In the genomic region with DNA sequence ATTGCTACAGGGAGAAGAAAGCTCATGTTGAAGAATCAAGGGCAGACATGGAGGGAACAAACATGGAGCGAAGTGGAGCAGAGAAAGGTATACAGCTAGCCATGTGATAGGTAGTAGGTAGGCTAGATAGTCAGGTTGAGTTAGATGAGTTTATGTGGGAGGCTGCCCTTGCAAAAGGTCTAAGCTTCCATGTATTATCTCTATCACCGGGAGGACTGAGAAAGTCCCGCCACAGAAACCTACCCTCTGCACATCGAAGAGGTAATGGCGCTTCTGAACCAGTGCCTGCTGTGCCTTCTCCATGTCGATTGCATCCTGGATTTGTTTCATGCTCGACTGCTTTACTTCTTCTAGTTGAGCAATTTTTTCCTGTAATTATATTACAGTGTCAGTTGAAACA, we compare ENCODE assay signal across 21 mouse cellular contexts. TPM values are rescaled to one million over a fixed set of nuclear protein-coding genes. Genes with fewer than 3 reads are reported as not detected.
DNase-seq lines count a peak whose midpoint lies in the region; ATAC-seq lines count a peak whose summit lies in the region.
"Had no signal": no experiment of that assay in that cellular context is flagged by ENCODE, and none has a peak within 500 bp of the region (broad histone marks: within the 10 kb centered on the region; RNA-seq: fewer than 3 reads in every experiment).

No protein-coding gene starts in this region.

- peaks cover 100% of the 10 kb centered on the region for H3K36me3 ChIP-seq in heart, embryonic 10.5 days
- H3K36me3 ChIP-seq in heart, embryonic 12.5 days, result peaks cover 66% of the 10 kb centered on the region
- H3K36me3 ChIP-seq in midbrain, embryonic 11.5 days (ENCODE audit: control insufficient read depth, insufficient read depth, low read length), result peaks cover 23% of the 10 kb centered on the region
- peaks cover 81% of the 10 kb centered on the region for H3K36me3 ChIP-seq in midbrain, embryonic 14.5 days (ENCODE audit: control insufficient read depth, insufficient read depth, low read length)

- no peak overlapping the region for H3K27ac ChIP-seq in heart, embryonic 10.5 days
- no peak overlapping the region for H3K27ac ChIP-seq in heart, embryonic 12.5 days (ENCODE audit: poor library complexity, severe bottlenecking)
- no peak overlapping the region for H3K27ac ChIP-seq in midbrain, embryonic 11.5 days (ENCODE audit: low read depth, low read length)
- H3K27ac ChIP-seq in midbrain, embryonic 14.5 days (replicated peaks; ENCODE audit: low read depth, low read length), result no peak overlapping the region

- no peak overlapping the region for H3K4me3 ChIP-seq in heart, embryonic 10.5 days
- H3K4me3 ChIP-seq in heart, embryonic 12.5 days, result no peak overlapping the region
- H3K4me3 ChIP-seq in midbrain, embryonic 11.5 days (ENCODE audit: low read depth, low read length), result no peak overlapping the region
- no peak overlapping the region for H3K4me3 ChIP-seq in midbrain, embryonic 14.5 days (replicated peaks; ENCODE audit: low read depth, low read length)

- no peak for ATAC-seq in heart, embryonic 12.5 days (ENCODE audit: insufficient number of reproducible peaks, low FRiP score)
- ATAC-seq in midbrain, embryonic 11.5 days (ENCODE audit: low FRiP score), result no peak
- no peak for ATAC-seq in midbrain, embryonic 14.5 days (ENCODE audit: low FRiP score, low TSS enrichment)
- ATAC-seq: activated CD4-positive, CD25-positive, alpha-beta regulatory T cell, adult 4 months; CD4-positive, CD25-positive, alpha-beta regulatory T cell, adult 4 months; Patski had no signal

- WGBS in heart, embryonic 10.5 days, result 94% methylated on average over 7 of the region's 7 CpGs
- 94% methylated on average over 7 of the region's 7 CpGs for WGBS in heart, embryonic 12.5 days
- WGBS in midbrain, embryonic 11.5 days, result 97% methylated on average over 7 of the region's 7 CpGs
- WGBS in midbrain, embryonic 14.5 days, result 92% methylated on average over 7 of the region's 7 CpGs

- H3K4me1 ChIP-seq in heart, embryonic 10.5 days, result no peaks in the 10 kb centered on the region
- no peaks in the 10 kb centered on the region for H3K4me1 ChIP-seq in heart, embryonic 12.5 days (replicated peaks)
- H3K4me1 ChIP-seq in midbrain, embryonic 11.5 days (ENCODE audit: control insufficient read depth, insufficient read depth, low read length), result no peaks in the 10 kb centered on the region
- H3K4me1 ChIP-seq in midbrain, embryonic 14.5 days (ENCODE audit: control insufficient read depth, insufficient read depth, low read length), result no peaks in the 10 kb centered on the region

- no peaks in the 10 kb centered on the region for H3K27me3 ChIP-seq in heart, embryonic 10.5 days (ENCODE audit: insufficient read depth, poor library complexity, severe bottlenecking)
- H3K27me3 ChIP-seq in heart, embryonic 12.5 days (replicated peaks), result no peaks in the 10 kb centered on the region
- H3K27me3 ChIP-seq in midbrain, embryonic 11.5 days (ENCODE audit: control insufficient read depth, insufficient read depth, low read length), result no peaks in the 10 kb centered on the region
- no peaks in the 10 kb centered on the region for H3K27me3 ChIP-seq in midbrain, embryonic 14.5 days (ENCODE audit: control insufficient read depth, insufficient read depth, low read length)
- H3K27me3 ChIP-seq: CH12.LX, Patski had no signal

- DNase-seq in heart, adult 11 months, result peak; percentile 70
- DNase-seq in heart, postnatal 14 days, result no peak
- DNase-seq in heart, embryonic 10.5 days (ENCODE audit: low spot score), result peak; percentile 69
- DNase-seq in midbrain, embryonic 11.5 days (ENCODE audit: low spot score, missing footprints), result peak; percentile 65
- DNase-seq in midbrain, embryonic 14.5 days, result no peak
- DNase-seq: adrenal gland, adult 2 months; adrenal gland, adult 8-10 months; adrenal gland, postnatal 10 days; adrenal gland, postnatal 14 days; adrenal gland, postnatal 25 days; adrenal gland, postnatal 36 days; B cell, adult 2 months; cerebellum, adult 11 months; cerebellum, adult 11-12 months; cerebellum, adult 18-20 months had no signal

- intact Hi-C loops in heart, postnatal 14 days (cut with DNase I), result no loop called here

- H3K9ac ChIP-seq in heart, embryonic 12.5 days, result no peak overlapping the region
- no peak overlapping the region for H3K9ac ChIP-seq in midbrain, embryonic 11.5 days (ENCODE audit: low read length)
- H3K9ac ChIP-seq in midbrain, embryonic 14.5 days (replicated peaks; ENCODE audit: low read length), result no peak overlapping the region

- no peaks in the 10 kb centered on the region for H3K9me3 ChIP-seq in heart, embryonic 10.5 days
- H3K9me3 ChIP-seq in heart, embryonic 12.5 days (replicated peaks), result no peaks in the 10 kb centered on the region
- no peaks in the 10 kb centered on the region for H3K9me3 ChIP-seq in midbrain, embryonic 11.5 days (ENCODE audit: control insufficient read depth, low read length)
- no peaks in the 10 kb centered on the region for H3K9me3 ChIP-seq in midbrain, embryonic 14.5 days (ENCODE audit: control insufficient read depth, low read length)
- H3K9me3 ChIP-seq: G1E had no signal

- H3K4me2 ChIP-seq in heart, embryonic 12.5 days, result no peak overlapping the region
- H3K4me2 ChIP-seq in midbrain, embryonic 11.5 days, result no peak overlapping the region
- no peak overlapping the region for H3K4me2 ChIP-seq in midbrain, embryonic 14.5 days (ENCODE audit: low read length)

RNA-seq across cellular contexts. Expression of gene Wdr77, which starts 7.8 kb away (rescaled TPM):
- total RNA-seq in heart, postnatal 14 days (2021), result 10 to 100 TPM; 38.9 to 47.3 TPM
- 124 and 146 TPM in 2 replicates for polyA plus RNA-seq in heart, embryonic 10.5 days (2016; fragmentation: Nextera tagmentation; extraction: Ambion mirVana)
- polyA plus RNA-seq in heart, embryonic 12.5 days (2016; fragmentation: Nextera tagmentation; extraction: Ambion mirVana), result 89.4 and 89.9 TPM in 2 replicates
- polyA plus RNA-seq in midbrain, embryonic 11.5 days (2014; fragmentation: Nextera tagmentation; extraction: Ambion mirVana), result 132 and 136 TPM in 2 replicates
- 86.4 and 94.8 TPM in 2 replicates for polyA plus RNA-seq in midbrain, embryonic 14.5 days (2014; fragmentation: Nextera tagmentation; extraction: Ambion mirVana)

RNA-seq across cellular contexts. Expression of gene Atp5f1, which starts 8.6 kb away (rescaled TPM):
- total RNA-seq in heart, postnatal 14 days (2021), result 1,000 to 10,000 TPM; 1,017 to 1,034 TPM
- polyA plus RNA-seq in heart, embryonic 10.5 days (2016; fragmentation: Nextera tagmentation; extraction: Ambion mirVana), result 677 and 779 TPM in 2 replicates
- polyA plus RNA-seq in heart, embryonic 12.5 days (2016; fragmentation: Nextera tagmentation; extraction: Ambion mirVana), result 745 and 746 TPM in 2 replicates
- 566 and 581 TPM in 2 replicates for polyA plus RNA-seq in midbrain, embryonic 11.5 days (2014; fragmentation: Nextera tagmentation; extraction: Ambion mirVana)
- polyA plus RNA-seq in midbrain, embryonic 14.5 days (2014; fragmentation: Nextera tagmentation; extraction: Ambion mirVana), result 564 and 595 TPM in 2 replicates

RNA-seq across cellular contexts. Expression of gene I830077J02Rik, which starts 18.9 kb away (rescaled TPM):
- total RNA-seq in heart, postnatal 14 days (2021), result under 1 TPM; 0.81 to 0.88 TPM
- polyA plus RNA-seq in heart, embryonic 10.5 days (2016; fragmentation: Nextera tagmentation; extraction: Ambion mirVana), result 2.0 and 3.4 TPM in 2 replicates
- 2.1 and 2.9 TPM in 2 replicates for polyA plus RNA-seq in heart, embryonic 12.5 days (2016; fragmentation: Nextera tagmentation; extraction: Ambion mirVana)
- polyA plus RNA-seq in midbrain, embryonic 11.5 days (2014; fragmentation: Nextera tagmentation; extraction: Ambion mirVana), result 0.63 and 0.83 TPM in 2 replicates
- polyA plus RNA-seq in midbrain, embryonic 14.5 days (2014; fragmentation: Nextera tagmentation; extraction: Ambion mirVana), result 0.11 and 0.45 TPM in 2 replicates

RNA-seq across cellular contexts. Expression of gene Ovgp1, which starts 22.2 kb away (rescaled TPM):
- total RNA-seq in heart, postnatal 14 days (2021), result under 1 TPM; 0.38 to 0.56 TPM
- 1.5 and 1.9 TPM in 2 replicates for polyA plus RNA-seq in heart, embryonic 10.5 days (2016; fragmentation: Nextera tagmentation; extraction: Ambion mirVana)
- 1.9 TPM in 2 replicates for polyA plus RNA-seq in heart, embryonic 12.5 days (2016; fragmentation: Nextera tagmentation; extraction: Ambion mirVana)
- 2.6 and 4.3 TPM in 2 replicates for polyA plus RNA-seq in midbrain, embryonic 11.5 days (2014; fragmentation: Nextera tagmentation; extraction: Ambion mirVana)
- 4.8 and 6.2 TPM in 2 replicates for polyA plus RNA-seq in midbrain, embryonic 14.5 days (2014; fragmentation: Nextera tagmentation; extraction: Ambion mirVana)

Comparison
In these comparisons a context has a peak if more than half of its experiments do, and no peak if none do; other contexts are left out.
1. DNase-seq: peak in heart, adult 11 months (single experiment), heart, embryonic 10.5 days (single experiment) and midbrain, embryonic 11.5 days (single experiment); none in heart, postnatal 14 days (0 of 2) and midbrain, embryonic 14.5 days (single experiment).